26 mouse cellular contexts compared by ENCODE assay signal in the genomic region with DNA sequence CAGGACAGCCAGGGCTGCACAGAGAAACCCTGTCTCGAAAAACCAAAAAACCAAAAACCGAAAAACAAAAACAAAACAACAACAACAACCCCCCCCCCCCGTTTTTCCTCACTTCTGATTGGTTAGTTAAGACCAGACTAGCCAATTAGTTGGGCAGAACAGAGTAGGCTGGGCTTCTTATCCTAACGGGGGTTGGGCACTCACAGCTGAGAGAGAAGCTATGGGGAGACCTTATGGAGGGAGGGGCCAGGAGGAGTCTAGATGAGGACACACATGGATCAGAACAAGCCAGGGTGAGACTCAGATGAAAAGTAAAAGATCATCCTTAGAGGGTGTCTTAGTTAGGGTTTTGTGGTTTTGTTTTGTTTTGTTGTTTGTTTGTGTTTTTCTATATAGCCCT.
"Had no signal": no experiment of that assay in that cellular context is flagged by ENCODE, and none has a peak within 500 bp of the region (broad histone marks: within the 10 kb centered on the region; RNA-seq: fewer than 3 reads in every experiment).

No protein-coding gene starts in this region.

- DNase-seq: gastrocnemius, postnatal 14 days; gastrocnemius, postnatal 36 days; heart, adult 11 months; heart, adult 2 months; heart, postnatal 14 days; heart, postnatal 36 days; kidney, adult 11 months; kidney, adult 2 months; kidney, adult 9 months; kidney, postnatal 10 days; kidney, postnatal 25 days; kidney, postnatal 4 days; left cerebral cortex, postnatal 4 days had no signal

- ATAC-seq: hindbrain, postnatal 0 days; intestine, embryonic 16.5 days had no signal

- H3K4me2 ChIP-seq: heart, embryonic 13.5 days; heart, embryonic 15.5 days; hindbrain, embryonic 13.5 days; hindbrain, embryonic 15.5 days; kidney, embryonic 15.5 days; limb, embryonic 13.5 days; limb, embryonic 15.5 days; liver, embryonic 15.5 days had no signal

- H3K9me3 ChIP-seq: heart, embryonic 10.5 days; heart, embryonic 13.5 days; heart, embryonic 15.5 days; hindbrain, embryonic 13.5 days; hindbrain, embryonic 15.5 days; kidney, embryonic 15.5 days; limb, embryonic 13.5 days; limb, embryonic 15.5 days; liver, embryonic 15.5 days had no signal

- H3K27ac ChIP-seq: heart, adult 2 months; heart, embryonic 10.5 days; heart, embryonic 13.5 days; heart, embryonic 15.5 days; hindbrain, embryonic 13.5 days; hindbrain, embryonic 15.5 days; hindbrain, postnatal 0 days; kidney, embryonic 15.5 days; layer of hippocampus, adult 2 months; left cerebral cortex, adult 2 months; limb, embryonic 13.5 days; limb, embryonic 15.5 days; liver, embryonic 15.5 days had no signal

- H3K9ac ChIP-seq: heart, embryonic 13.5 days; heart, embryonic 15.5 days; hindbrain, embryonic 15.5 days; kidney, embryonic 15.5 days; limb, embryonic 13.5 days; limb, embryonic 15.5 days; liver, embryonic 15.5 days had no signal

- H3K4me1 ChIP-seq: heart, embryonic 10.5 days had no signal

- H3K36me3 ChIP-seq: heart, embryonic 10.5 days; heart, embryonic 13.5 days; heart, embryonic 15.5 days; hindbrain, embryonic 13.5 days; hindbrain, embryonic 15.5 days; kidney, embryonic 15.5 days; limb, embryonic 13.5 days; limb, embryonic 15.5 days; liver, embryonic 15.5 days had no signal

- H3K27me3 ChIP-seq: heart, embryonic 13.5 days; heart, embryonic 15.5 days; hindbrain, embryonic 13.5 days; hindbrain, embryonic 15.5 days; kidney, embryonic 15.5 days; limb, embryonic 13.5 days; limb, embryonic 15.5 days; liver, embryonic 15.5 days had no signal

- H3K4me3 ChIP-seq: heart, adult 2 months; heart, embryonic 10.5 days; heart, embryonic 13.5 days; heart, embryonic 15.5 days; hindbrain, embryonic 13.5 days; hindbrain, embryonic 15.5 days; kidney, embryonic 15.5 days; layer of hippocampus, adult 2 months; left cerebral cortex, adult 2 months; limb, embryonic 13.5 days; limb, embryonic 15.5 days; liver, embryonic 15.5 days had no signal
